Mouse (Mus musculus) ovary, postnatal 10 days (tissue): ENCODE measurements around the gene Gpd1.
A peak's percentile ranks its signal among the peaks of the same experiment; 100 is the strongest.
"Not testable (repeated sequence)": the region's sequence is repeated elsewhere in the genome, so short reads cannot be mapped to it uniquely, and the experiment has no call there.

Experiments
- DNase-seq: peaks from one replicate; pipeline ENCODE4 v3.0.0; 2022; ENCODE audit warnings: low spot score

Gpd1 gene

GRCm38 (mm10) chr15:99721921-99722743 lies 4.8 kb downstream of the Gpd1 start:
- DNase-seq = no peak

GRCm38 (mm10) chr15:99723120-99723514 lies 5.8 kb downstream of the Gpd1 start:
- no peak for DNase-seq

GRCm38 (mm10) chr15:99723515-99724291 lies 6.4 kb downstream of the Gpd1 start:
- no peak for DNase-seq

GRCm38 (mm10) chr15:99724292-99725021 lies 7.1 kb downstream of the Gpd1 start:
- peak; percentile 49 for DNase-seq

GRCm38 (mm10) chr15:99725341-99726155 lies 8.2 kb downstream of the Gpd1 start, which contains the start of gene Cox14:
Cox14 (plus strand) TSS chr15:99725618.
- peak; percentile 87 for DNase-seq

GRCm38 (mm10) chr15:99726549-99726948 lies 9.2 kb downstream of the Gpd1 start:
- DNase-seq = no peak

- DNase-seq = not testable (repeated sequence)
These were observed 9.7 kb downstream of the Gpd1 start for GRCm38 (mm10) chr15:99727039-99727438.

- no peak for DNase-seq
These were observed 10.2 kb downstream of the Gpd1 start for GRCm38 (mm10) chr15:99727525-99727924.

GRCm38 (mm10) chr15:99728211-99728610 lies 10.9 kb downstream of the Gpd1 start:
- no peak for DNase-seq

GRCm38 (mm10) chr15:99729056-99729783 lies 11.9 kb downstream of the Gpd1 start:
- DNase-seq = no peak

- no peak for DNase-seq
These were observed 13.9 kb downstream of the Gpd1 start for GRCm38 (mm10) chr15:99731167-99731566.

- DNase-seq = no peak
These were observed 14.4 kb downstream of the Gpd1 start for GRCm38 (mm10) chr15:99731678-99732077.

- no peak for DNase-seq
These were observed 15.9 kb downstream of the Gpd1 start for GRCm38 (mm10) chr15:99733186-99733585.

GRCm38 (mm10) chr15:99735631-99736030 lies 18.3 kb downstream of the Gpd1 start:
- peak; percentile 100 for DNase-seq

GRCm38 (mm10) chr15:99736675-99737074 lies 19.4 kb downstream of the Gpd1 start:
- no peak for DNase-seq

GRCm38 (mm10) chr15:99740229-99740628 lies 22.9 kb downstream of the Gpd1 start:
- DNase-seq = no peak

GRCm38 (mm10) chr15:99754204-99754603 lies 36.9 kb downstream of the Gpd1 start:
- DNase-seq = no peak

GRCm38 (mm10) chr15:99767467-99767866 lies 50.2 kb downstream of the Gpd1 start:
- no peak for DNase-seq

- DNase-seq = no peak
These were observed 51.4 kb downstream of the Gpd1 start for GRCm38 (mm10) chr15:99768761-99769160.

GRCm38 (mm10) chr15:99771004-99771500 lies 53.7 kb downstream of the Gpd1 start:
- no peak for DNase-seq
